Mouse (Mus musculus): ENCODE results near the gene Hivep3. TPM values are rescaled to one million over a fixed set of nuclear protein-coding genes. Genes with fewer than 3 reads are reported as not detected.

Hivep3 gene
- total and polyA plus RNA-seq, 3 experiments: 14.4 to 32.3 (median 21.2) TPM

- H3K79me2 ChIP-seq (replicated peaks; ENCODE audit: control insufficient read depth, extremely low read depth, insufficient read depth, poor library complexity, severe bottlenecking): peaks cover 5% of the 10 kb centered on the region
- H3K27ac ChIP-seq (ENCODE audit: insufficient read depth, low read depth): peak overlapping the region; percentile 33
- dilution Hi-C loops (cut with MboI; ENCODE audit: extremely low pct_ligation_motif_present, extremely low pct_unique_long_range_greater_than_20kb, low sequenced_read_pairs): no loop called here
- H3K27me3 ChIP-seq (replicated peaks): no peaks in the 10 kb centered on the region
- H3K4me3 ChIP-seq (replicated peaks in 1 of 3; ENCODE audit: low read depth in 2 of 3, low read length in 2 of 3, poor library complexity in 1 of 3): no peak overlapping the region
- no peak for DNase-seq (ENCODE audit: extremely low read depth)
- H3K4me2 ChIP-seq (ENCODE audit: insufficient read depth, low read depth, poor library complexity, severe bottlenecking): peak overlapping the region; percentile 92
- H3K36me3 ChIP-seq (replicated peaks in 1 of 2; ENCODE audit: control insufficient read depth in 1 of 2, insufficient read depth in 1 of 2, low read length in 1 of 2): peaks cover 0 to 5% of the 10 kb centered on the region in 2 experiments
- no peak for TF ChIP-seq POLR2AphosphoS2 (IDR thresholded peaks at IDR 0.05; ENCODE audit: low read depth, low read length)
- no peak for TF ChIP-seq USF1 (IDR thresholded peaks at IDR 0.05; ENCODE audit: low read depth, low read length)
- TF ChIP-seq GABPA (IDR thresholded peaks at IDR 0.05; ENCODE audit: insufficient replicate concordance, low read depth, low read length): no peak
- no peak for TF ChIP-seq MAFK (IDR thresholded peaks at IDR 0.05; ENCODE audit: insufficient replicate concordance, low read length)
- TF ChIP-seq MAZ (IDR thresholded peaks at IDR 0.05; ENCODE audit: low read depth, low read length): no peak
- TF ChIP-seq ZNF384 (IDR thresholded peaks at IDR 0.05; ENCODE audit: low read depth, low read length): no peak
- TF ChIP-seq MYC (IDR thresholded peaks at IDR 0.05; ENCODE audit: low read depth, low read length): no peak
- no peak for TF ChIP-seq KAT2A (IDR thresholded peaks at IDR 0.05; ENCODE audit: insufficient replicate concordance, low read length)
- H3K9me3 ChIP-seq (replicated peaks; ENCODE audit: low read length): no peaks in the 10 kb centered on the region
- peaks cover 25 to 68% of the 10 kb centered on the region in 2 experiments for H3K4me1 ChIP-seq (ENCODE audit: control insufficient read depth in 1 of 2, insufficient read depth in 2 of 2)
- in situ Hi-C loops (cut with MboI; ENCODE audit: low pct_ligation_motif_present, low pct_unique_long_range_greater_than_20kb, low sequenced_read_pairs): no loop called here
- peak overlapping the region; percentile 23; the same call in 1 of the 2 replicates for H3K9ac ChIP-seq (ENCODE audit: insufficient read depth, low read depth)
Measured at GRCm38 (mm10) chr4:119815793-119816161, 82.2 kb downstream of the Hivep3 start.

GRCm38 (mm10) chr4:119816620-119817356, 83.2 kb downstream of the Hivep3 start:
- in situ Hi-C loops (cut with MboI; ENCODE audit: low pct_ligation_motif_present, low pct_unique_long_range_greater_than_20kb, low sequenced_read_pairs) (no loop called here), dilution Hi-C loops (cut with MboI; ENCODE audit: extremely low pct_ligation_motif_present, extremely low pct_unique_long_range_greater_than_20kb, low sequenced_read_pairs) (no loop called here)
- TF ChIP-seq ELF1 (IDR thresholded peaks at IDR 0.05; ENCODE audit: low read depth, low read length) (no peak), SMC3 (IDR thresholded peaks at IDR 0.05; ENCODE audit: low read depth, low read length) (peak; percentile 4; the same call in 1 of the 2 replicates), GABPA (IDR thresholded peaks at IDR 0.05; ENCODE audit: insufficient replicate concordance, low read depth, low read length) (no peak)
- H3K9ac ChIP-seq (ENCODE audit: insufficient read depth, low read depth): no peak overlapping the region
- H3K9me3 ChIP-seq (replicated peaks; ENCODE audit: low read length): no peaks in the 10 kb centered on the region
- no peak for DNase-seq (ENCODE audit: extremely low read depth)
- H3K27ac ChIP-seq (ENCODE audit: insufficient read depth, low read depth): peak overlapping the region; percentile 48
- peaks cover 5% of the 10 kb centered on the region for H3K79me2 ChIP-seq (replicated peaks; ENCODE audit: control insufficient read depth, extremely low read depth, insufficient read depth, poor library complexity, severe bottlenecking)
- H3K4me2 ChIP-seq (ENCODE audit: insufficient read depth, low read depth, poor library complexity, severe bottlenecking): peak overlapping the region; percentile 92
- no peaks in the 10 kb centered on the region for H3K27me3 ChIP-seq (replicated peaks)
- peaks cover 0 to 7% of the 10 kb centered on the region in 2 experiments for H3K36me3 ChIP-seq (replicated peaks in 1 of 2; ENCODE audit: control insufficient read depth in 1 of 2, insufficient read depth in 1 of 2, low read length in 1 of 2)
- H3K4me1 ChIP-seq (ENCODE audit: control insufficient read depth in 1 of 2, insufficient read depth in 2 of 2): peaks cover 19 to 63% of the 10 kb centered on the region in 2 experiments
- H3K4me3 ChIP-seq (replicated peaks in 1 of 3; ENCODE audit: low read depth in 2 of 3, low read length in 2 of 3, poor library complexity in 1 of 3): no peak overlapping the region

- Histone ChIP-seq H3K4me1 (ENCODE audit: control insufficient read depth in 1 of 2, insufficient read depth in 2 of 2) (peaks cover 10 to 40% of the 10 kb centered on the region in 2 experiments), H3K9ac (ENCODE audit: insufficient read depth, low read depth) (no peak overlapping the region; the same call in 1 of the 2 replicates), H3K9me3 (replicated peaks; ENCODE audit: low read length) (peaks cover 2% of the 10 kb centered on the region), H3K36me3 (replicated peaks in 1 of 2; ENCODE audit: control insufficient read depth in 1 of 2, insufficient read depth in 1 of 2, low read length in 1 of 2) (peaks cover 0 to 2% of the 10 kb centered on the region in 2 experiments), H3K27me3 (replicated peaks) (no peaks in the 10 kb centered on the region), H3K4me3 (replicated peaks in 1 of 3; ENCODE audit: low read depth in 2 of 3, low read length in 2 of 3, poor library complexity in 1 of 3) (no peak overlapping the region), H3K4me2 (ENCODE audit: insufficient read depth, low read depth, poor library complexity, severe bottlenecking) (peak overlapping the region; percentile 44), H3K79me2 (replicated peaks; ENCODE audit: control insufficient read depth, extremely low read depth, insufficient read depth, poor library complexity, severe bottlenecking) (peaks cover 2% of the 10 kb centered on the region; the same call in 1 of the 2 replicates), H3K27ac (ENCODE audit: insufficient read depth, low read depth) (no peak overlapping the region)
- DNase-seq (ENCODE audit: extremely low read depth): no peak
- peak; percentile 40; the same call in 1 of the 2 replicates for TF ChIP-seq MEF2A (IDR thresholded peaks at IDR 0.05; ENCODE audit: borderline replicate concordance, low read depth, low read length)
- peak; percentile 53; the same call in 1 of the 2 replicates for TF ChIP-seq ZNF384 (IDR thresholded peaks at IDR 0.05; ENCODE audit: low read depth, low read length)
- 0 out of 2 replicates have a peak, but pooled peaks have one; percentile 27 for TF ChIP-seq ETS1 (conservative IDR thresholded peaks at IDR 0.05; ENCODE audit: low read depth, low read length)
- TF ChIP-seq POLR2A (IDR thresholded peaks at IDR 0.05; ENCODE audit: low read depth, low read length): no peak
- TF ChIP-seq RCOR1 (conservative IDR thresholded peaks at IDR 0.05; ENCODE audit: low read depth, low read length): 0 out of 2 replicates have a peak, but pooled peaks have one; percentile 34
- TF ChIP-seq IRF4 (IDR thresholded peaks at IDR 0.05; ENCODE audit: low read depth, low read length): peak; percentile 61
- no peak for TF ChIP-seq TCF12 (IDR thresholded peaks at IDR 0.05; ENCODE audit: low read depth, low read length)
- 0 out of 2 replicates have a peak, but pooled peaks have one; percentile 26 for TF ChIP-seq BHLHE40 (IDR thresholded peaks at IDR 0.05; ENCODE audit: low read depth, low read length)
- TF ChIP-seq JUND (conservative IDR thresholded peaks at IDR 0.05; ENCODE audit: low read depth, low read length): 0 out of 2 replicates have a peak, but pooled peaks have one; percentile 12
- TF ChIP-seq EP300 (IDR thresholded peaks at IDR 0.05; ENCODE audit: low read length): peak; percentile 76
- 0 out of 2 replicates have a peak, but pooled peaks have one; percentile 28 for TF ChIP-seq MYC (IDR thresholded peaks at IDR 0.05; ENCODE audit: low read depth, low read length)
- in situ Hi-C loops (cut with MboI; ENCODE audit: low pct_ligation_motif_present, low pct_unique_long_range_greater_than_20kb, low sequenced_read_pairs): no loop called here
- dilution Hi-C loops (cut with MboI; ENCODE audit: extremely low pct_ligation_motif_present, extremely low pct_unique_long_range_greater_than_20kb, low sequenced_read_pairs): no loop called here
Measured at GRCm38 (mm10) chr4:119825956-119826355, 92.4 kb downstream of the Hivep3 start.
